Mouse (Mus musculus) v-Abl transformed pro-B cells (cell line): Measurements from ENCODE around the gene Cyp2d10.

Experiments
- in situ Hi-C, 2 experiments: fragments of 400-800 bp; cut with MboI; formaldehyde crosslinking; loops; one replicate each; pipeline ENCODE4 v1.15.1; 2025; ENCODE audit not compliant: unreplicated experiment in 2 of 2

The Cyp2d10 gene

DNA sequence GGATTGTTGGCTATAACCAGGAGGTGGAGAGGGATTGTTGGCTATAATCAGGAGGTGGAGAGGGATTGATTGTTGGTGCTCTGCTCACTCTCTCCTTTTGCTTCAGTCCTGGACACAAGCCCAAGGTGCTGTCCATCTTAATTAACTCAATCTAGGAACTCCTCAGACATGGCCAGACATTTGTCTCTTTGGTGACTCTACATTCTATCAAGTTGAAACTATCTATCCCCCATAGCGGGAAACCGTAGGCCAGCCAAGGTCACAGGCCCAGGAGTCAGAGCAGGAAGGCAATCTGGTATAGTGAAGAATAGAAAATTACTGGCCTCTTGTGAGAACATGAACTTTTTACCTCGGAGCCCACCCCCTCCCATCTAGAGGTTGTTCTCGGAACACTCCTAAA, 44.8 kb downstream of the Cyp2d10 start:
- in situ Hi-C loops, result no loop called here

DNA sequence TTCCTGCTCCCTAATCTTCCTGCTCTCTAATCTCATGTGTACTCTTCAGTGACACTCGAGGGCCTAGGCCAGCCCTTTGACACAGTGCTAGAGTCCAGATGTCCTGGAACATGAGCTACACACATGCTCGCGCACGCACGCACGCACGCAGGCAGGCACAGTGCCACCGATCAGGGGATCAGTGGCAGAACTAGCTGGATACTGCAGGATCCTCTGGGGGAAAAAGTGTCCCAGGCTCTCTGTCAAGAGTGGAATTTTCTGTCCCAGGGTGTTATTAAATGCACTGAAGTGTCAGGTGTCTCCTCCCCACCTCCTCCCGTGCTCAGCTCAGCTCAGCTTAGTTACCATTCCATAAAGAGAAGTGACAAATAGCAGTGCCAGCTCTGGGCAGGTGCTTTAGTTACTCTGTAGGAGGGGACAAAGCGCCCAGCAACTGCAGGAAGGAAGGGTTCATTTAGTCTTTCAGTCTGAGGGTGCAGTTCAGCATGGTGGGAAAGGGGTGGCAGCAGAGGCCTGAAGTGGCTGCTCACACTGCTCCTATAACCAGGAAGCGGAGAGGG, 45.5 kb downstream of the Cyp2d10 start:
- in situ Hi-C loops, result no loop called here

DNA sequence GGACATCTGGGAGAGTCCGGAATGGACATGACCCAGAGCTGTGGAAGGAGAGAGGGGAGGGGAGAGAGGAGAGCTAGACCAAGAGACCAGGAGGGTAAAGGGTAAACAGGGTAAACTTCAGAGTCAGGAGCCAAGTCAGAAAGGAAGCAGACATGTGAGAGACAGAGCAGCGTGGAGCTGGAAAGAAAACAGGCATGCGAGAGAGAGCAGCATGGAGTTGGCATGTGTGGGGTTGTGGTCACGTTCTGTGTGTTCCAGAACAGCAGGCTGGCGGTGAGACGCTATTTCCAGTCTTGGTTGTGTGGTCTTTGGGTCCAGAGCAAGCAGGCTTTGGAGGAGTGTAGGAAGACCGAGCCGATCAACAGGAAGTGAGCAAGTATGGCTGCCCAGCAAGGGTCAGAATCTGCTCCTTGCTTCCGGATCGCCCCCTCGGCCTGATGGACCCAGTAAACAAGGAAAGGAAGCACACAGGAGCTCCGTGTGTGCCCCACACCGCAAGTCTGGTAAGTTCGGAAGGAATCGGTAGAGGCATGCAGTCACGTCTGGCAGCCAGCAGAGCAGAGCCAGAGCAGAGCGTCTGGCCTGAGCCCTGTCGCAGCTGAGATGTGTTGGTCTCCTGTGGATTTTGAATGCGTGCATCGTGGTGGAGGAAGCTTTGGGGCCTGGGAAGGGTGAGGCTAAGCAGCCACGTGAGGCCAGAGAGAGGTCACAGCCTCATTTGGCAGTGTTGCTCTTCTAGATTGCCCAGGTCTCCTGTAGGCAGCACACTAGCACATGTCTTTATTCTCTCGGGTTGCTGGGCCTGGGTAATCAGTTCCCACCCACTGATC, 48.3 kb downstream of the Cyp2d10 start:
- in situ Hi-C loops, result no loop called here

DNA sequence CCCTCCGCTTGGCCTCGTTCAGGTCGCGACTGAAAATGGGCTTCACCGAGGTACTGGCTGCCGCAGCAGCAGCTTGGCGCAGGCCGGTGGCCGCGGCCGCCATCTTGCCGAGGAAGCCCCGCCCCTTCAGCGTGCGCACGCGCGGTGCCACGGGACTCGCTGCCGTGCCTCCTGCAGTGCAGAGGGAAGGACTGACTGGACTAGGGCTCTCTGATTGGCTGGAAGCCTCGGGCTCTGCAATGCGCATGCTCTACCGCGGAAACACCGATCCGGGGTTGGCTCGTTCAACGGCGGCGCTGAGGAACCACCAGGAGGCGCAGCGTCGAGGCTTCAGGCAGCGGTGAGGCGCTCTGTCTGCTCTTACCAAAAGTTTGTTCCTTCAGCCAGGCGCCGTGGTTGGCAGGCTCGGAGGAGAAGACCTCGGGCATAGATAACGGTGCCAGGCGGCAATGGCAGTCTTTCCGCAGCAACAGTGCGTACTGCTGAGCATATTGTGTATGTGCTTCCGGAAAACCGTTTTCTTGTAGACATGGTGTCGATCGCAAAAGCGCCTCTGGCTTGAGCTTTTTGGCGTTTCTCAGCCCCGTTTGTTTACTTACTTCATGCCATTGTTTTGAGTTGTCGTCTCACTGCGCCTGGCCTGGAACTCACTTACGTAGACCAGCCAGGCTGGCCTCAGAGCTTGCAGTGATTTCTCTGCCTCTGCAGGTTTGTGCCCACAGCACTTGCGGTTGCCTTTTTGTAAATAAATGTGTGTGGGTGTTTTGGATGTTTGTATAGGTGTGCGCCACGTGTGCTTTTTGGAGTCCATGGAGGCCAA, 52.7 kb downstream of the Cyp2d10 start, which contains the start of gene Ndufa6:
Gene Ndufa6 (minus strand): TSS at position 197 of the 820 bp plus-strand sequence.
- in situ Hi-C loops, result no loop called here

DNA sequence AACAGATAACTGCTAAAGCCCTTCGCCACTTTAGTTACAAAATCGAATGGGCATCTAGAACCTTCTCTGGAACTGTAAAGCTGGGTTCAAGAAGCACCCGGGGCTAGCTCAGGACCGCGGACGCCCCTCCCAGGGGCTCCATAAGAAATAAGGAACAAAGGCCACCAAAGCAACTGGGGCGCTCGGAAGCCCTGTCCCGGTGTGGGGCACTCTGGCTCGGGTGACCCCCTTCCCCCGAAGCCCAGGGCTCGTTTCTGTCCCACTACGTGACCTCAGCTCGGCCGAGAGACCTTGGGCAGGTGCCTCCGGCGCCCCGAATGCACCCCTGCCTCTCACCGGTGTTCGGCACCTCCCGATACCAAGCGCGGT, 53.3 kb downstream of the Cyp2d10 start:
- in situ Hi-C loops, result no loop called here

DNA sequence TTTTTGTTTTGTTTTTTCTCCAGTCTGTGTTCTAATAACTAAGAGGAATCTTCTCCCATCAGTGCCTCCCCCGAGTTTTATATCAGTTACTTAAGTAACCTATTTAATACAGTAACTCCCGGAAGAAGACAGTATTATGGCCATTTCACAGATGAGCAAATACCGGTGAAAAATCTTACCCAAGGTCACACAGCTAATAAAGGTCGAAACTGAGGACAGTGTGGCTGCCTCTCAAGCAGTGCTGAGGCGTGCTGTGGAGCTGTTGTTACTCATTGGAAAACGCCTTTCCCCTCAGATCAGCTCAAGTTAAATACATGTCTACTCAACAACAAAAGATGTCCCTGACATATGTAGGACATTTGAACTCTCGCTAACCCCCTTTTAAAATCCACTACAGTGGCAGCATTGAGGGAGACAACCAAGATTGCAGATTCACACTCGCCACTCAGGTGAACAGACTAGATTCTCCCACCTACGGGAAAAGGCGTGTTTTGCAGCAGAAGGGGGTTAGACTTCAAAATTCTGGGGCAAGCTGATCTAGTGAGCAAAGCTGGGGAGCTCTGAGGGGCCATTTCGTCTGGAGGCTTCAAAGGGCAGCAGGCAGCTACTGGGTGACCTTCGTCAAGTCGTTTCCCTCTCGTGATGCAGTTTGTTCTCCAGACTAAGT, 53.8 kb downstream of the Cyp2d10 start:
- in situ Hi-C loops, result no loop called here
